8 mouse cellular contexts compared by ENCODE assay signal in the genomic region with DNA sequence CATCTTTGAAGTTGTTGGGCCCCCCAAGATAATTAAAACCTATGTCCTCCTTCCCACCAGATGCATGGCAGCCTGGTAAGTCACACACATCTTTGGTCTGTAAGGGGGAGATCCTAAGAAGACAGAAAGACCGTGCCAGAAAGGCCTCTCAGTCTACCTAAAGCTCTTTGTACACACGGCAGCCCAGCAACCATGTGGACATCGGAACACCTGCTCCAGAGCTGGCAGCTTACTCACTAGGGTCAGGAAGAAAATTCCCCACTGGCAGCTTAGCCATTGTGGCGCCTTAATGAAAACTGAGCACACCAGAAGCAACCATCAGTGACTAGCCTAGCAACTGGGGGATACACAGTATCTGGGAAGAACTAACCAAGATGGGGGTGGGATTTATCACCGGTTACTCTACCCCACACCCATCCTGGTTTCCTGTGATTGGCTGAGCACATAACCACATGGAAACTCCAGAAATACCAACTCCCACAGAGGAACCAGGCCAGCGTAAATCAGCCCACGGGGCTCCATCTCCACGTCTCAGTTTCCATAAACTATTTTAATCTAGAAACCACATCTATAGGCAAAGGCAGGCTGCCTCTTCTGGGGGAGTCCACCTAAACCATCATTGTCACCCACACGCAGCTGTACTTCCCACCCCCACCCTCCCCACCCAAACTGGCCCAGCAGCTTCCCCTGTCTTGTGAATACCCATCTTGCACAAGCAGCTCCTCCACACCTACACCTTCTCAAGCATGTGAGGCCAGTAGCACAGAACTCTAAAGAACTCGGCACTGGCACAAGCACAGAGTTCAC.
A peak's percentile ranks its signal among the peaks of the same experiment; 100 is the strongest.
DNase-seq lines count a peak whose midpoint lies in the region; ATAC-seq lines count a peak whose summit lies in the region.
"Had no signal": no experiment of that assay in that cellular context is flagged by ENCODE, and none has a peak within 500 bp of the region (broad histone marks: within the 10 kb centered on the region; RNA-seq: fewer than 3 reads in every experiment).

No protein-coding gene starts in this region.

- H3K27ac ChIP-seq in liver, embryonic 12.5 days, result no peak overlapping the region
- H3K27ac ChIP-seq in heart, embryonic 12.5 days (ENCODE audit: poor library complexity, severe bottlenecking), result no peak overlapping the region
- H3K27ac ChIP-seq: limb, embryonic 12.5 days had no signal

- 42% methylated on average over 10 of the region's 10 CpGs for WGBS in liver, embryonic 12.5 days (ENCODE audit: insufficient replicate concordance)
- 65% methylated on average over 10 of the region's 10 CpGs for WGBS in heart, embryonic 12.5 days

- no peak overlapping the region for H3K4me3 ChIP-seq in liver, embryonic 12.5 days
- no peak overlapping the region for H3K4me3 ChIP-seq in heart, embryonic 12.5 days
- H3K4me3 ChIP-seq: limb, embryonic 12.5 days had no signal

- no peak overlapping the region for H3K9ac ChIP-seq in liver, embryonic 12.5 days
- H3K9ac ChIP-seq in heart, embryonic 12.5 days, result no peak overlapping the region
- H3K9ac ChIP-seq: limb, embryonic 12.5 days had no signal

- H3K9me3 ChIP-seq in liver, embryonic 12.5 days (replicated peaks), result no peaks in the 10 kb centered on the region
- H3K9me3 ChIP-seq in heart, embryonic 12.5 days (replicated peaks), result no peaks in the 10 kb centered on the region
- H3K9me3 ChIP-seq: limb, embryonic 12.5 days had no signal

- no peaks in the 10 kb centered on the region for H3K36me3 ChIP-seq in liver, embryonic 12.5 days
- no peaks in the 10 kb centered on the region for H3K36me3 ChIP-seq in heart, embryonic 12.5 days
- H3K36me3 ChIP-seq: limb, embryonic 12.5 days had no signal

- DNase-seq in liver, result no peak
- peak; percentile 48 to 62 for DNase-seq in frontal cortex, adult 2 months (ENCODE audit: extremely low spot score in 1 of 2, low spot score in 1 of 2)
- peak; percentile 16 for DNase-seq in thymus, postnatal 4 days
- no peak for DNase-seq in embryo, embryonic 9.5 days (ENCODE audit: extremely low spot score)

- ATAC-seq in liver, embryonic 12.5 days, result no peak
- peak; percentile 38; the same call in 1 of the 2 replicates for ATAC-seq in megakaryocyte-erythroid progenitor cell, adult 5-6 weeks (replicated peaks; ENCODE audit: low FRiP score, low TSS enrichment, poor library complexity, severe bottlenecking)
- no peak for ATAC-seq in heart, embryonic 12.5 days (ENCODE audit: insufficient number of reproducible peaks, low FRiP score)

- H3K4me1 ChIP-seq in liver, embryonic 12.5 days, result peaks cover 13% of the 10 kb centered on the region
- peaks cover 22% of the 10 kb centered on the region for H3K4me1 ChIP-seq in heart, embryonic 12.5 days (replicated peaks)
- H3K4me1 ChIP-seq: limb, embryonic 12.5 days had no signal

- H3K4me2 ChIP-seq in liver, embryonic 12.5 days, result 0 out of 2 replicates have a peak overlapping the region, but pooled peaks have one; percentile 0
- H3K4me2 ChIP-seq in heart, embryonic 12.5 days, result no peak overlapping the region
- H3K4me2 ChIP-seq: limb, embryonic 12.5 days had no signal

- no peaks in the 10 kb centered on the region for H3K27me3 ChIP-seq in liver, embryonic 12.5 days (replicated peaks)
- peaks cover 5% of the 10 kb centered on the region; the same call in 1 of the 2 replicates for H3K27me3 ChIP-seq in heart, embryonic 12.5 days (replicated peaks)

Comparison
In these comparisons a context has a peak if more than half of its experiments do, and no peak if none do; other contexts are left out.
1. DNase-seq: peak in frontal cortex, adult 2 months (2 of 2) and thymus, postnatal 4 days (single experiment); none in liver (single experiment) and embryo, embryonic 9.5 days (single experiment).